Mouse (Mus musculus) c-Kit-positive CD71-negative TER-119-negative erythroid progenitor cells, embryonic 14.5 days (primary cell): ENCODE measurements at regions not wholly inside any gene's neighbourhood (a gene's known extent, or its start where the extent isn't known, plus 50 kb on each side); places are given as distances from the start of the nearest gene placed in this dataset.

Experiments
- DNase-seq: peaks from one replicate; pipeline ENCODE4 v3.0.0-alpha.2; 2013; ENCODE audit warnings: low read depth

DNA sequence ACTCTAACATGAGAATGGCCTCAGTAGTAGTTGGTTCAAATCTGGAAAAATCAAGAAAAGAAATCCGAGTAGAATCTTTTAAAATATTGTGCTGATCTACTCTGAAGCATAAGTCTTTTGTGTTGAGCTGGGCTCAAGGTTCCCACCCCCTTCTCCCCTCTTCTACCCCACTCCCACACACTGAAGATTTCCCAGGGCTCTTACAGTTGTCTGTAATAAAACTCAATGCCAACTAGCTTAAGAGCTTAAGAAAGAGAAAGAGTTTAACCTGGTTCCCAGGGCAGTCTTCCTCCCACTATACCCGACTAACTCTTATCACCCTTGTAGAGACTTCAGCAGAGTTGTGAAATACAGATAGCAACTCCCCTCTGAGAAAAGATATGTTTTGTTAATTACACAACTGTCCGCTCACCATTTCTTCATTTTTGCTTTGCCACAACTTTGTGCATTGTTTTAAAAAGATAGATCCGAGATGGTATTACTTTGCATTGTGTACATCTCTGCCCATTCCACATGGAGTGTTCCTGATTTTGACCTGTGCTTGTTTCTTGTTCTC lies 94.0 kb upstream of the Cpeb2 start:
- no peak for DNase-seq

DNA sequence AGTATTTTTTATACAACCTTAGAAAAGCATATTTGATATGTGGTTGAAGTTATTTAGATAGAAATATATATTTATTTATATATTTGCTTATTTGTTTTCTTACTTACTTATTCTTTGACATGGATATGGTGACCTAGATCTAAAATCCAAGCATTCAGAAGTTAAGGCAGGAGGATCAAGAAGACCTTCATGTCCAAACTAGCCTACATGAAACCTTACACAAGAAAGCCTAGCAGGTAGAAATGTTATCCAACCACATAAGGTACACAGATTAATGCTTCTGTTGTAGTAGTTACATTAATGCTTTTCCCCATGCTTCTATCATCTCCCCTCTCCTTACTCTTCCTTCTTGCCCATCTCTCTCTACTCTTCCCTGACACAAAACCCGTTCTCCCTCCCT lies 93.2 kb upstream of the Cpeb2 start:
- DNase-seq: no peak

- DNase-seq: no peak
These were observed 87.0 kb upstream of the Cpeb2 start for GRCm38 (mm10) chr5:43145939-43146338.

GRCm38 (mm10) chr5:43146928-43147327 lies 86.0 kb upstream of the Cpeb2 start:
- DNase-seq: no peak

DNA sequence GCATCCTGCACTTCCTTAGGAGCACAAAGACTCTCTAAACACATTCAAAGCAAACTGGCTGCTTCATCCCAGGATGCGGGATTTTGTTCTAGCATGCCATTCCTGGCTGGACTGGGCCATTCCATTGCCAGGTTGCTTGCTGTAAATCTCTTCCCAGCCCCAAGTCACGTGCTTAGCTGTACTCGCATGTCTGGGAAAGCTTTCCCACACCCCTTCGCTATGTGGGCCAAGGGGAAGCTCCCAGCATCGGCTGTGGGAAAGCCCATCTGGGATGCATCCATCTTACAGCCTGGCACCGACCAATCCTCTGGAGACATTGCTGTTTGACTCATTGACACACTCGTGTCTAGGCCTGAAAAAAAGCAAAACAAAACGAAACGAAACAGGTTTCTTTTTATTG lies 84.5 kb upstream of the Cpeb2 start:
- DNase-seq: no peak

DNA sequence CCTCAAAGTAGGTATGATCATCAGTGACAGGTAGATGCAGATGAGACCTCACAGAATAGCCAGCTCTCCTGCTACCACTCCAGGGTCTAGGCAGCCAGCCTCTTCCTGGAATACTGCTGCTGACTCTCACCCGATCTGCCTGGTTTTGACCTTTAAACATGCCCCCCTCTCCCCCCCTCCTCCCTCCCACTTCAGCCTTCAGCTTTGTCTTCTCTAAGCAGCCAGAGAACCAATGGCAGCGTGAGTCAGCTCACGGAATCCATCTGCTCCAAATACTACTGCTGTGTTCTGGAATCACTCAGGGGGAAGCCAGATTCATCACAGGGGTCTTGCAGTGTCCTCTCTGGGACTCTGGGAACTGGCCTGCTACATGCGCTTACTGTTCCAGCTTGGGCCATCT lies 83.4 kb upstream of the Cpeb2 start:
- DNase-seq: no peak

DNA sequence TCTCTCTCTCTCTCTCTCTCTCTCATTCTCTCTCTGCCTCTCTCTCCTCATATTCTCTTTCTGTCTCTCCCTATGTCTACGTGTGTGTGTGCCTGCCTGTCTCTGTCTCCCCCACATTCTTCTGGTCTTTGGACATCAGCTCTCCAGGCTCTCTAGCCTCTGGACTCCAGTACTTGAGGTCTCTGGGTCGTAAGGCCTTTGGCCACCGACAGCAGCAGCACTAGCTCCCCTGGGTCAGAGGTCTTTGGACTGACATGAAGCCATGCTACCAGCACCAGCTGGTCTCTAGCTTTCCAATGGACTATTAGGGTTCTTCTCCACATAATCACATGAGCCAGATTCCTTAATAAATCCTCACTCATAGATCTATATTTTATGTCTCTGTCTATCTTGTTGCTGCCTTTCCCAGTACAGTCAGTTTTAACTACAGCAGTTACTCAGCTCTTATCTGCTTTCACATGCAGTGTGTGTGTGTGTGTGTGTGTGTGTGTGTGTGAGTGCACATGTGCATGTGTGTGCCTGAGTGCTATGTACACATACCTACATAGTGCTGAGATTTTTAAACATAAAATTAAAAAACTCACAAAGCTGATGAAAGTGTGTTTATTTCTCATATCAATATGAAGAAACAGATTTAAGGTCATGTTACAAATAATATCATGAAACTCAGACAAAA lies 81.7 kb upstream of the Cpeb2 start:
- DNase-seq: no peak

GRCm38 (mm10) chr5:43152119-43152611 lies 80.8 kb upstream of the Cpeb2 start:
- DNase-seq: no peak

DNA sequence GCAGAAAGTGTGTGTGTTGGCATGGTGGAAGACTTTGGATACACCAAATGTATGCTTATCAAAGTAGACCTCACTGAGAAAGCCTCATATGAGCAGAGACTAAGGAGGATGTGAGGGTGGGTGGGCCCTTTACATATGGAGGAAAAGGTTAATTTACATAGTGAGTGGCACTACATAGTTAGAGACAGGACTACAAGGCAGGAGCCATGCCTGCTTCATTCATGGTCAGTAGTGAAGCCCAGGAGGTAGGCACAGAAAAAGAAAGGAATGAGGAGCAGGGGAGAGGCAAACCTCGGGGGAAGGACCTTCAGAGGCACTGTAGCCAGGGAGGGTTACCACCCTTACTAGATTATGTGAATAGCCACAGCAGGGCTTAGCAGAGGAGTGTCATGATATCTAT lies 80.1 kb upstream of the Cpeb2 start:
- no peak for DNase-seq

- no peak for DNase-seq
These were observed 76.2 kb upstream of the Cpeb2 start for GRCm38 (mm10) chr5:43156771-43157170.

- DNase-seq: no peak
These were observed 72.8 kb upstream of the Cpeb2 start for GRCm38 (mm10) chr5:43160140-43160539.

DNA sequence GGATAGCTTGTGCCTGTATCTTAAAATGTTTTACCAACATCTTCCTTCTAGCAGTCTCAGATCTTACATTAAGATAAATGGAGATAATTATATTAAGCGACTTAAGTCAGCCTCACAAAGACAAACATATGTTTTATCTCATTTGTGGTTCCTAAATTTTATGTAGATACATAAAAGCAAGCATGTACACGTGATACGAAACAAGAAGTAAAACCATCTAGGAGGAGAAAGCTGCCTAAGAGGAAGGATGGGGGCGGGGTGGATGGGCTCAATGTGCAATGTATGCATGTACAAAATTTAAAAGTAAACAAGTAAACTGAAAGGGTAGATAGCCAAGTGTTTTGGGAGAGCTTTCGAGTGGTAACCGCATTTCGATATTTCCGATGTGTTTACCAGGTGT lies 51.5 kb upstream of the Cpeb2 start:
- no peak for DNase-seq
